Mouse (Mus musculus): ENCODE measurements around the gene Scgb1b29.
"Not testable (repeated sequence)": the region's sequence is repeated elsewhere in the genome, so short reads cannot be mapped to it uniquely, and the experiment has no call there.

Scgb1b29 gene

DNA sequence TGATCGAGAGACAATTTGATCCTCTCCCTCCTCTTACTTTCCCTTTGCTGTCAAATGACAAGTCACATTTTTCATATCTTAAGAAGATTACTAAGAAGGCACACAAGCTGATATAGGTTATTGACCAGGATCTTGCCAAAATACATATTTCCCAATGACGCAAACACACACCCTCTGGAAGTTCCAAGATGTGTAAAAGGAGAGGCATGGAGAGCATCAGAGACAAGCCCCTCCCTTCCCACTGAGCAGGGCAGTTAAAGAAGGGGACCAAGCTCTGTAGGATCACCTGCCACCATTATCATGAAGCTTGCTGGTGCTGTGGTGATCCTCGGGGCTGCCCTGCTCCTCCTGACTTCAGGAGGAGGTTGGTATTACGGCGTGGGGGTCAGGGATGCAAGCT, at the start of gene Scgb1b29:
Gene Scgb1b29, plus strand, starts transcription at position 301 of the 400 bp plus-strand sequence.
- not testable (repeated sequence) for DNase-seq

DNA sequence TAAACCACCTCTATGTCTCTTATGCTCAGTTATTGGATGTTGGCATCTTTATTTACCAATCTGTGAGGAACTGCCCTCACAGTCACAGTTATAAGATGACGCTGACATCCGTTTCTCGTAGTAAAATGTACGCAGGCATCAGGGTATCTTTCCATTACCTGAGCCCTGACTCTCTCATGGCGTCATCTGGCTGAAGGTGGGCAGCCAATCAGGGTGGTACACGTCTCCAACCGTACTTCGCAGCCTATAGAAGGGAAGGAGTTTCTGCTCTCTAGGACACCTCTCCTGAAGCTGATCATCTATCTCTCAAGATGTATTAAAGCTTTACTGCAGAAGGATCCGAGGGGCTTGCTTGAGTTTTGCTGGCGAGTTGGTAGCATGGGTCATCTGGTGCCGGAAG, 12.7 kb upstream of the Scgb1b29 start:
- DNase-seq: not testable (repeated sequence)
